Mouse (Mus musculus) limb, embryonic 15.5 days (tissue): ENCODE results near the gene Kank1. TPM values are rescaled to one million over a fixed set of nuclear protein-coding genes. Genes with fewer than 3 reads are reported as not detected.
A peak's percentile ranks its signal among the peaks of the same experiment; 100 is the strongest.

Source experiments
- ATAC-seq: fragments of 200-750 bp; cut with Nextera tagmentation; 2 replicates; pipeline ENCODE4 v1.8.0; 2017; ENCODE audit warnings: low read depth, moderate TSS enrichment; ENCODE audit not compliant: insufficient number of reproducible peaks, low FRiP score, low TSS enrichment
- H3K27ac ChIP-seq: fragments of 300-500 bp; sonication (generic); 2 replicates; pipeline ENCODE4 v1.5.1; 2015; ENCODE audit warnings: moderate library complexity, mild to moderate bottlenecking, inconsistent platforms
- H3K27me3 ChIP-seq: fragments of 300-500 bp; sonication (generic); 2 replicates; pipeline ENCODE4 v1.6.1; 2015; ENCODE audit warnings: inconsistent platforms
- H3K36me3 ChIP-seq: fragments of 300-500 bp; sonication (generic); 2 replicates; pipeline ENCODE4 v1.6.1; 2015; ENCODE audit warnings: inconsistent platforms
- H3K4me1 ChIP-seq: fragments of 300-500 bp; sonication (generic); 2 replicates; pipeline ENCODE4 v1.6.1; 2015; ENCODE audit warnings: inconsistent platforms
- H3K4me2 ChIP-seq: fragments of 300-500 bp; sonication (generic); 2 replicates; pipeline ENCODE4 v1.6.1; 2015; ENCODE audit warnings: mild to moderate bottlenecking, inconsistent platforms
- H3K4me3 ChIP-seq: fragments of 300-500 bp; sonication (generic); 2 replicates; pipeline ENCODE4 v1.5.1; 2015; ENCODE audit warnings: mild to moderate bottlenecking, inconsistent platforms
- H3K9ac ChIP-seq: fragments of 300-500 bp; sonication (generic); 2 replicates; pipeline ENCODE4 v1.6.1; 2015; ENCODE audit warnings: inconsistent platforms
- H3K9me3 ChIP-seq: fragments of 300-500 bp; sonication (generic); 2 replicates; pipeline ENCODE4 v1.6.1; 2016; ENCODE audit warnings: inconsistent platforms
- WGBS: fragments of 180-500 bp; shearing (Covaris S2); methylation state at CpG from one replicate; pipeline ENCODE4 v1.1.7; 2015; 5-methylcytosine and 5-hydroxymethylcytosine counted together
- polyA plus RNA-seq: library from polyadenylated mRNA; unstranded; fragments of >200 nt; fragmentation: Nextera tagmentation; extraction: Ambion mirVana; gene quantifications from 2 replicates; pipeline ENCODE4 v1.2.1, GENCODE M21; 2015

The Kank1 gene
- polyA plus RNA-seq, 1 experiment from 2014 or later: 44.2 TPM

DNA sequence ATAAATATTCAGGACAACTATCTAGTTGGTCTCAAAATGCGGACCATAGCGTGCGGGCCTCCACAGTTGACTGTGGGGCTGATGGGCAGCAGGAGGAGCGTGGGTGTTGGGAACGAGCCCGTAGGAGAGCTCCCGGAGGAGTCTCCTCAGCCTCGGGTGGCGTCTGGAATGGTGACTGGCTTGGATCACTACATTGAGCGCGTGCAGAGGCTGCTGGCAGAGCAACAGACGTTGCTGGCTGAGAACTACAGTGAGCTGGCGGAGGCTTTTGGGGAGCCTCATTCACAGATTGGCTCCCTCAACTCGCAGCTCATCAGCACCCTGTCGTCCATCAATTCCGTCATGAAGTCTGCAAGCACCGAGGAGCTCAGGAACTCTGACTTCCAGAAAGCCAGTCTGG is 174.6 kb downstream of the Kank1 start:
- Histone ChIP-seq H3K27me3 (no peaks in the 10 kb centered on the region), H3K9ac (no peak overlapping the region), H3K4me2 (peak overlapping the region; percentile 31; the same call in 1 of the 2 replicates), H3K36me3 (peaks cover 29% of the 10 kb centered on the region), H3K27ac (no peak overlapping the region), H3K4me3 (0 out of 2 replicates have a peak overlapping the region, but pooled peaks have one; percentile 9), H3K9me3 (no peaks in the 10 kb centered on the region), H3K4me1 (peaks cover 53% of the 10 kb centered on the region)
- 59% methylated on average over 17 of the region's 17 CpGs for WGBS
- no peak for ATAC-seq

- 16% methylated on average over 5 of the region's 5 CpGs for WGBS
These were observed 178.7 kb downstream of the Kank1 start for GRCm38 (mm10) chr19:25415448-25415847.

GRCm38 (mm10) chr19:25417671-25418070 is 180.9 kb downstream of the Kank1 start:
- Histone ChIP-seq H3K9me3 (no peaks in the 10 kb centered on the region), H3K4me1 (peaks cover 25% of the 10 kb centered on the region), H3K36me3 (peaks cover 9% of the 10 kb centered on the region; the same call in 1 of the 2 replicates), H3K27ac (no peak overlapping the region), H3K9ac (no peak overlapping the region), H3K4me3 (no peak overlapping the region), H3K27me3 (no peaks in the 10 kb centered on the region), H3K4me2 (no peak overlapping the region)
- WGBS: 81% methylated on average over 3 of the region's 3 CpGs
- no peak for ATAC-seq

More at GRCm38 (mm10) chr19:25415448-25415847, 178.7 kb downstream of the Kank1 start:
- ATAC-seq: no peak
- Histone ChIP-seq H3K4me1 (peaks cover 43% of the 10 kb centered on the region), H3K27ac (peak overlapping the region; percentile 75), H3K4me2 (peak overlapping the region; percentile 17; the same call in 1 of the 2 replicates), H3K9ac (no peak overlapping the region), H3K9me3 (no peaks in the 10 kb centered on the region), H3K36me3 (peaks cover 14% of the 10 kb centered on the region), H3K27me3 (no peaks in the 10 kb centered on the region), H3K4me3 (no peak overlapping the region)

DNA sequence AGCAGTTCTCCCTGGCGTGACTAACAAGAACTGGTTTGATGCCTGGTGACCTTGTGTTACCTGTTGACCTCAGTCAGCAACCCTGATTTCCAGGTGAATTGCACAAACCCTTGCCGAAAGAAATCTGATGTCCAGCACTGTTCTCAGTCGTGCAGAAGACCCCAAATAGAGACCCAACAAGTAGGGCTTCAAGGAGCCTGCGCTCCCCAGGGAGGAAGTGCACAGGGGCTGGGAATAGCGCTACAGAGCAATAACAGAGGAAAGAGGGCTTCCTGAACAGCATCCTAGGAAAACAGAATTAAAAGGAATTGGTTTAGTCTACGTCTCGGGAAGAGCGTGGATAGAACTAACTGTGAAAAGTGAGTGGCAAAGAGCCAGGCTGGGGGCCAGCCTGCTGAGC is 183.2 kb downstream of the Kank1 start:
- 72% methylated on average over 8 of the region's 8 CpGs for WGBS

DNA sequence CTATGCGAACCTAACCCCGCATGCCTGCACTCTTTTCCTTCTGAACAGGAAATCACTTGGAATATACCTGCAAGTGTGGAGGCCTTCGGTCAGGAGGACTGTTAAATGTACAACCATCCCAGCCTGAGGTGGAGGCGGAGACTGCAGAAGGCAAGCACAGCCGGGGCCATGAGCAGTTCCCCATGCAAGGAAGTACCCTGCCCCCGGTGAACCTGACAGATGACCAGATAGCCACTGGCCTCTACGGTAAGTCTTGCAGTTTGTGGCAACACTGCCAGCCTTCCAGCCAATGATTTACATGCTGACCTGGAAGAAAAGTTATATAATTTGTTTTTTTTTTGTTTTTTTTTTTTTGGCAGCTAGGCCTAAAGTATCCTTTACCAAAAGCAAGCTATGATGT is 185.3 kb downstream of the Kank1 start:
- no peak for ATAC-seq
- H3K4me3 ChIP-seq: no peak overlapping the region
- H3K9me3 ChIP-seq: no peaks in the 10 kb centered on the region
- no peak overlapping the region for H3K9ac ChIP-seq
- H3K36me3 ChIP-seq: peaks cover 42% of the 10 kb centered on the region
- no peak overlapping the region for H3K27ac ChIP-seq
- no peak overlapping the region for H3K4me2 ChIP-seq
- 78% methylated on average over 7 of the region's 7 CpGs for WGBS
- H3K27me3 ChIP-seq: no peaks in the 10 kb centered on the region
- H3K4me1 ChIP-seq: peaks cover 14% of the 10 kb centered on the region

More for the DNA sequence above, 183.2 kb downstream of the Kank1 start:
- H3K27me3 ChIP-seq: no peaks in the 10 kb centered on the region
- no peaks in the 10 kb centered on the region for H3K9me3 ChIP-seq
- no peak overlapping the region for H3K27ac ChIP-seq
- H3K4me2 ChIP-seq: no peak overlapping the region
- no peak overlapping the region for H3K4me3 ChIP-seq
- peaks cover 19% of the 10 kb centered on the region for H3K4me1 ChIP-seq
- no peak overlapping the region for H3K9ac ChIP-seq
- H3K36me3 ChIP-seq: peaks cover 27% of the 10 kb centered on the region
- ATAC-seq: no peak

GRCm38 (mm10) chr19:25423371-25423770 is 186.6 kb downstream of the Kank1 start:
- Histone ChIP-seq H3K27ac (no peak overlapping the region), H3K9me3 (no peaks in the 10 kb centered on the region), H3K36me3 (peaks cover 47% of the 10 kb centered on the region), H3K9ac (no peak overlapping the region), H3K4me1 (peaks cover 10% of the 10 kb centered on the region; the same call in 1 of the 2 replicates), H3K4me3 (no peak overlapping the region), H3K4me2 (no peak overlapping the region), H3K27me3 (no peaks in the 10 kb centered on the region)
- no peak for ATAC-seq
- 79% methylated on average over 5 of the region's 5 CpGs for WGBS

GRCm38 (mm10) chr19:25426431-25426830 is 189.7 kb downstream of the Kank1 start:
- no peaks in the 10 kb centered on the region for H3K9me3 ChIP-seq
- H3K4me3 ChIP-seq: no peak overlapping the region
- H3K27me3 ChIP-seq: no peaks in the 10 kb centered on the region
- 77% methylated on average over 5 of the region's 5 CpGs for WGBS
- no peak overlapping the region for H3K27ac ChIP-seq
- 0 out of 2 replicates have a peak, but pooled peaks cover 6% of the 10 kb centered on the region for H3K4me1 ChIP-seq
- H3K36me3 ChIP-seq: peaks cover 76% of the 10 kb centered on the region
- H3K4me2 ChIP-seq: no peak overlapping the region
- H3K9ac ChIP-seq: no peak overlapping the region
- ATAC-seq: no peak

GRCm38 (mm10) chr19:25427886-25428285 is 191.1 kb downstream of the Kank1 start:
- 93% methylated on average over 17 of the region's 17 CpGs for WGBS
- no peak overlapping the region for H3K4me2 ChIP-seq

GRCm38 (mm10) chr19:25428338-25428962 is 191.7 kb downstream of the Kank1 start:
- no peak overlapping the region for H3K4me3 ChIP-seq
- no peak overlapping the region for H3K9ac ChIP-seq
- H3K27me3 ChIP-seq: no peaks in the 10 kb centered on the region
- no peaks in the 10 kb centered on the region for H3K9me3 ChIP-seq
- 0 out of 2 replicates have a peak, but pooled peaks cover 6% of the 10 kb centered on the region for H3K4me1 ChIP-seq
- ATAC-seq: no peak
- whole genome bisulfite sequencing: 87% methylated on average over 13 of the region's 13 CpGs
- peaks cover 74% of the 10 kb centered on the region for H3K36me3 ChIP-seq
- H3K4me2 ChIP-seq: no peak overlapping the region
- no peak overlapping the region for H3K27ac ChIP-seq

More at GRCm38 (mm10) chr19:25427886-25428285, 191.1 kb downstream of the Kank1 start:
- Histone ChIP-seq H3K27ac (no peak overlapping the region), H3K36me3 (peaks cover 79% of the 10 kb centered on the region), H3K9ac (no peak overlapping the region), H3K9me3 (no peaks in the 10 kb centered on the region), H3K4me1 (0 out of 2 replicates have a peak, but pooled peaks cover 6% of the 10 kb centered on the region), H3K4me3 (no peak overlapping the region), H3K27me3 (no peaks in the 10 kb centered on the region)
- ATAC-seq: no peak

DNA sequence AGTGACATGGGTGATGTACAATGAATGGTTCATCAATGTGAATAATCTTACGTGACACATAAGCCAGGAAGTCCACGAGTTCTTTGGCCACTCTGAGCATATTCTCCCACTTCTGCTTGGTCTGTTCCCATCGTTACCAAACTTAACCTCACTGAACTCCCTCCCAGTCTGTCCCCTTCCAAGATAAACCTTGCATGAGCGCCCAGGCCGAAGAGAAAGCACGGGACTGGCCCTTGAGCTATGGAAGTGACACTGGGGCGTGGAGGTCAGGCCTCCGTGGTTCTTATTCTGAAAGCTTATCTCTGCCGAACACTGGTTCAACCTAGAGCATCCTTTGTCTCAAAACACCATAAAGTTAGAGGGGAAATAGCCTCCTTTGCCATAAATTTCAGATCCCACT is 194.7 kb downstream of the Kank1 start:
- 81% methylated on average over 9 of the region's 9 CpGs for WGBS
- H3K4me1 ChIP-seq: peaks cover 16% of the 10 kb centered on the region
- H3K9me3 ChIP-seq: no peaks in the 10 kb centered on the region
- ATAC-seq: no peak
- H3K27me3 ChIP-seq: no peaks in the 10 kb centered on the region
- H3K36me3 ChIP-seq: peaks cover 56% of the 10 kb centered on the region
- no peak overlapping the region for H3K27ac ChIP-seq
- no peak overlapping the region for H3K9ac ChIP-seq
- no peak overlapping the region for H3K4me3 ChIP-seq
- H3K4me2 ChIP-seq: no peak overlapping the region

DNA sequence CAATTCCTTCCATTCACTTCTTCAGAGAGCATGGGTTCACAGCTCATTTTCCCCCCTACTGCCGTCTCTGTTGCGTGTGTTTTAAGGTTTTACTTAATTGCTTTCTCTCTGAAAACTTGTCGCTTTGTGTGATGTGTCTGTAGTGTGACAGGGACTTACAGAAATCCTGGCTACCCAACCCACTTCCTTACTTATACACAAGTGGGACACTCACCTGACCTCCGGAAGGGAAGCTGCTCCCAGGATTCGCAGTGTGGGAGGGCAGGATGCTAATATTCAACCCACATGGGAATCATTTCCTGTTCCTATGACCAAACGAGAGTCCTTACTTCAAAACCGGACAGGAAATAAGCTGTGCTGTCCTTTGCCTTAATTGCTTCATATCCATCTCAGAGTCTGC is 195.1 kb downstream of the Kank1 start:
- Histone ChIP-seq H3K27ac (no peak overlapping the region), H3K36me3 (peaks cover 52% of the 10 kb centered on the region), H3K27me3 (no peaks in the 10 kb centered on the region), H3K9ac (no peak overlapping the region), H3K4me2 (no peak overlapping the region), H3K9me3 (no peaks in the 10 kb centered on the region), H3K4me1 (peaks cover 20% of the 10 kb centered on the region), H3K4me3 (no peak overlapping the region)
- ATAC-seq: no peak
- WGBS: 67% methylated on average over 7 of the region's 7 CpGs

DNA sequence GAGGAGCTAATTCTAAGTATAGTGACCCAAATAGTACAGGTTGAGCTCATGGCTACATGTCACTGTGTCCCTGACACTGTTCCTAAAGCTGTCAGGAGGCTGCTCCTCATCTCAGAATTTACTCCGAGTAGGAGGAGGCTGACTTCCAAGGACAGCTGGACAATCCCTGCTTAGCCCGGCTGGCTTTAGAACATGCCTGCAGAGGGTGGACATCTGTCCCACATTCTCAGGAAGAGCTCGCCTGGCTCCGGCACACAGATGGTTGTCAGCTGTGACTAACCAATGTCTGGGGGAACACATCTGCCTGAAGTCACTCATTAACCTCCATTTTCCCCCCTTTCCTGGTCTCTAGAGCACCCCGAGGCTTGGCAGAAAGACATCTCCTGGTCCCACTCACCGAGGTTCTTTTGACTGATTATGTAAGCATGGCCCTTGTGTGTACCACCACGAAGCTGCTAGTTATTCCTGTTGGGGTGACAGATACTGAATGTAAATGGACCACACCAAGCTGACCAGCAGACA is 196.5 kb downstream of the Kank1 start:
- 0 out of 2 replicates have a peak overlapping the region, but pooled peaks have one; percentile 22 for H3K27ac ChIP-seq
- H3K4me3 ChIP-seq: no peak overlapping the region
- ATAC-seq: no peak
- H3K9me3 ChIP-seq: no peaks in the 10 kb centered on the region
- H3K36me3 ChIP-seq: peaks cover 49% of the 10 kb centered on the region
- no peak overlapping the region for H3K9ac ChIP-seq
- no peaks in the 10 kb centered on the region for H3K27me3 ChIP-seq
- 55% methylated on average over 7 of the region's 7 CpGs for WGBS
- no peak overlapping the region for H3K4me2 ChIP-seq
- peaks cover 24% of the 10 kb centered on the region for H3K4me1 ChIP-seq
